Comparison of ENCODE assay signal across 30 mouse cellular contexts in the genomic region with DNA sequence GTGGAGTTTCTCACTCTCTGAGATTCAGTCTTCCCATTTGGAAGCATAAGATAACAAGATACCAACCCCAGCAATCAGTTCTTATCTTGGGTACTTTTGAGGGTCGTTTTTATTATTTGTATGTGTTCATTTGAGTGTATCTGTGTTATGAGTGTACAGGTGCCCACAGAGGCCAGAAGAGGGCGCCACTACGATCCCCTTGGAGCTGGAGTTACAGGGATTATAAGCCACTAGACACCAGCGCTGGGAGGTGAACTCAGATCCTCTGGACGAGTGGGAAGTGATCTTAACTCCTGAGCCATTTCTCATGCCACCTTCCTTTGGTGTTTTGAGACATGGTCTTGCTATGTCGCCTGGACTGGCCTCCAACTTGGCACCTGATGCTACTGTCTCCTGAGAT.
A peak's percentile ranks its signal among the peaks of the same experiment; 100 is the strongest.
DNase-seq lines count a peak whose midpoint lies in the region; ATAC-seq and TF ChIP-seq lines count a peak whose summit lies in the region.
"Had no signal": no experiment of that assay in that cellular context is flagged by ENCODE, and none has a peak within 500 bp of the region (broad histone marks: within the 10 kb centered on the region; RNA-seq: fewer than 3 reads in every experiment).

No protein-coding gene starts in this region.

- no peak for TF ChIP-seq EP300 in stomach, postnatal 0 days (optimal IDR thresholded peaks at IDR 0.05)

- H3K27me3 ChIP-seq in limb, embryonic 11.5 days (ENCODE audit: control insufficient read depth, insufficient read depth, low read length), result no peaks in the 10 kb centered on the region
- H3K27me3 ChIP-seq in limb, embryonic 10.5 days (ENCODE audit: low read depth, poor library complexity, severe bottlenecking), result no peaks in the 10 kb centered on the region
- H3K27me3 ChIP-seq in testis, adult 2 months (ENCODE audit: control insufficient read depth, insufficient read depth, low read length), result no peaks in the 10 kb centered on the region
- H3K27me3 ChIP-seq in stomach, postnatal 0 days (ENCODE audit: control insufficient read depth, insufficient read depth, low read length), result no peaks in the 10 kb centered on the region
- H3K27me3 ChIP-seq: embryonic facial prominence, embryonic 12.5 days; hindbrain, embryonic 15.5 days; limb, embryonic 13.5 days; midbrain, embryonic 12.5 days had no signal

- no peak overlapping the region for H3K9ac ChIP-seq in limb, embryonic 11.5 days (ENCODE audit: low read length)
- H3K9ac ChIP-seq in ES-E14 (ENCODE audit: insufficient read depth, low read depth, low read length, poor library complexity, severe bottlenecking), result no peak overlapping the region
- H3K9ac ChIP-seq in stomach, postnatal 0 days (ENCODE audit: low read length), result no peak overlapping the region
- H3K9ac ChIP-seq: embryonic facial prominence, embryonic 12.5 days; heart, embryonic 13.5 days; hindbrain, embryonic 15.5 days; limb, embryonic 13.5 days; midbrain, embryonic 12.5 days had no signal

- no peak overlapping the region for H3K4me2 ChIP-seq in limb, embryonic 11.5 days (ENCODE audit: low read depth, severe bottlenecking)
- H3K4me2 ChIP-seq in stomach, postnatal 0 days (replicated peaks; ENCODE audit: low read depth), result no peak overlapping the region
- H3K4me2 ChIP-seq: embryonic facial prominence, embryonic 12.5 days; heart, embryonic 13.5 days; hindbrain, embryonic 15.5 days; limb, embryonic 13.5 days; liver, embryonic 11.5 days; midbrain, embryonic 12.5 days had no signal

- TF ChIP-seq POLR2A in testis, adult 2 months (IDR thresholded peaks at IDR 0.05; ENCODE audit: control insufficient read depth, low read depth, low read length), result no peak

- no peak for ATAC-seq in limb, embryonic 11.5 days (ENCODE audit: insufficient number of reproducible peaks, low FRiP score, low TSS enrichment, low read depth)
- ATAC-seq in stomach, postnatal 0 days (ENCODE audit: low FRiP score, low TSS enrichment), result no peak
- ATAC-seq: forebrain, embryonic 14.5 days had no signal

- DNase-seq in limb, embryonic 11.5 days (ENCODE audit: low spot score), result peak; percentile 17
- no peak for DNase-seq in limb, embryonic 10.5 days (ENCODE audit: low spot score)
- DNase-seq in testis, postnatal 14 days (ENCODE audit: low spot score), result no peak
- no peak for DNase-seq in ES-E14 (ENCODE audit: low read depth, low spot score)
- no peak for DNase-seq in stomach, postnatal 0 days (ENCODE audit: low spot score)
- no peak for DNase-seq in gastrocnemius, postnatal 36 days
- DNase-seq: adrenal gland, postnatal 14 days; B cell, adult 2 months; cerebellum, adult 11 months; cerebellum, adult 9-10 months; embryo, embryonic 11 days; gastrocnemius, postnatal 14 days; heart, adult 11 months; heart, postnatal 10 days; kidney, adult 9 months; kidney, postnatal 14 days; layer of hippocampus, adult 9-11 months; lung, adult 18-20 months; lung, postnatal 14 days; retina, postnatal 1 day; right cerebral cortex, postnatal 14 days had no signal

- H3K4me3 ChIP-seq in limb, embryonic 11.5 days (ENCODE audit: low read depth, low read length), result no peak overlapping the region
- H3K4me3 ChIP-seq in limb, embryonic 10.5 days, result no peak overlapping the region
- H3K4me3 ChIP-seq in testis, adult 2 months (ENCODE audit: control insufficient read depth, low read depth, low read length), result no peak overlapping the region
- no peak overlapping the region for H3K4me3 ChIP-seq in ES-E14 (ENCODE audit: insufficient read depth in 1 of 2, low read depth in 1 of 2, low read length in 2 of 2, poor library complexity in 1 of 2, severe bottlenecking in 1 of 2)
- no peak overlapping the region for H3K4me3 ChIP-seq in stomach, postnatal 0 days (ENCODE audit: low read depth, low read length)
- H3K4me3 ChIP-seq: embryonic facial prominence, embryonic 12.5 days; heart, embryonic 13.5 days; hindbrain, embryonic 10.5 days; hindbrain, embryonic 15.5 days; limb, embryonic 13.5 days; midbrain, embryonic 12.5 days had no signal

- no peaks in the 10 kb centered on the region for H3K9me3 ChIP-seq in limb, embryonic 11.5 days (ENCODE audit: control insufficient read depth, low read length)
- H3K9me3 ChIP-seq in limb, embryonic 10.5 days (replicated peaks), result no peaks in the 10 kb centered on the region
- no peaks in the 10 kb centered on the region for H3K9me3 ChIP-seq in ES-E14 (ENCODE audit: control insufficient read depth, insufficient read depth, low read depth, low read length)
- H3K9me3 ChIP-seq in stomach, postnatal 0 days (ENCODE audit: control insufficient read depth, low read length), result no peaks in the 10 kb centered on the region
- H3K9me3 ChIP-seq: embryonic facial prominence, embryonic 12.5 days; heart, embryonic 13.5 days; hindbrain, embryonic 10.5 days; hindbrain, embryonic 15.5 days; limb, embryonic 13.5 days had no signal

- peak; percentile 27; the same call in 1 of the 2 replicates for TF ChIP-seq CTCF in testis, adult 2 months (IDR thresholded peaks at IDR 0.05; ENCODE audit: control insufficient read depth, insufficient read depth, insufficient replicate concordance, low read depth, low read length)
- TF ChIP-seq CTCF in stomach, postnatal 0 days (IDR thresholded peaks at IDR 0.05; ENCODE audit: low read depth), result 0 out of 2 replicates have a peak, but pooled peaks have one; percentile 13

- H3K4me1 ChIP-seq in limb, embryonic 11.5 days (ENCODE audit: control insufficient read depth, insufficient read depth, low read length), result no peaks in the 10 kb centered on the region
- 0 out of 2 replicates have a peak, but pooled peaks cover 3% of the 10 kb centered on the region for H3K4me1 ChIP-seq in limb, embryonic 10.5 days
- H3K4me1 ChIP-seq in testis, adult 2 months (ENCODE audit: control insufficient read depth, insufficient read depth, low read length), result peaks cover 9% of the 10 kb centered on the region
- no peaks in the 10 kb centered on the region for H3K4me1 ChIP-seq in ES-E14 (ENCODE audit: control insufficient read depth in 2 of 2, insufficient read depth in 2 of 2, low read length in 2 of 2, poor library complexity in 1 of 2)
- no peaks in the 10 kb centered on the region for H3K4me1 ChIP-seq in stomach, postnatal 0 days (replicated peaks; ENCODE audit: control insufficient read depth, insufficient read depth)

- in situ Hi-C loops in ES-E14 (cut with MboI; ENCODE audit: low sequenced_read_pairs in 2 of 2, unreplicated experiment in 2 of 2), result loop anchor here in 1 of 2 experiments (10.0 kb wide), 1 partner anchor 107 kb away; no protein-coding TSS in a partner anchor

- 83% methylated on average over 6 of the region's 6 CpGs for WGBS in limb, embryonic 11.5 days
- WGBS in limb, embryonic 10.5 days, result 83% methylated on average over 6 of the region's 6 CpGs
- WGBS in stomach, postnatal 0 days, result 80% methylated on average over 6 of the region's 6 CpGs

- no peaks in the 10 kb centered on the region for H3K36me3 ChIP-seq in limb, embryonic 11.5 days (ENCODE audit: control insufficient read depth, insufficient read depth, low read length)
- H3K36me3 ChIP-seq in limb, embryonic 10.5 days, result no peaks in the 10 kb centered on the region
- no peaks in the 10 kb centered on the region for H3K36me3 ChIP-seq in testis, adult 2 months (ENCODE audit: control insufficient read depth, insufficient read depth, low read length)
- H3K36me3 ChIP-seq in ES-E14 (ENCODE audit: control insufficient read depth, insufficient read depth, low read length, poor library complexity, severe bottlenecking), result no peaks in the 10 kb centered on the region
- no peaks in the 10 kb centered on the region for H3K36me3 ChIP-seq in stomach, postnatal 0 days (ENCODE audit: control insufficient read depth, insufficient read depth, low read length)
- H3K36me3 ChIP-seq: embryonic facial prominence, embryonic 12.5 days; heart, embryonic 13.5 days; hindbrain, embryonic 10.5 days; hindbrain, embryonic 15.5 days; limb, embryonic 13.5 days; midbrain, embryonic 12.5 days had no signal

- no peak overlapping the region for H3K27ac ChIP-seq in limb, embryonic 11.5 days (replicated peaks; ENCODE audit: low read depth, low read length)
- H3K27ac ChIP-seq in limb, embryonic 10.5 days, result no peak overlapping the region
- H3K27ac ChIP-seq in testis, adult 2 months (ENCODE audit: control insufficient read depth, insufficient read depth, low read depth, low read length), result no peak overlapping the region
- no peak overlapping the region for H3K27ac ChIP-seq in ES-E14 (ENCODE audit: insufficient read depth, low read depth, low read length, poor library complexity, severe bottlenecking)
- no peak overlapping the region for H3K27ac ChIP-seq in stomach, postnatal 0 days (replicated peaks)
- H3K27ac ChIP-seq: embryonic facial prominence, embryonic 12.5 days; heart, embryonic 13.5 days; hindbrain, embryonic 10.5 days; hindbrain, embryonic 15.5 days; limb, embryonic 13.5 days; midbrain, embryonic 12.5 days had no signal

- intact Hi-C loops in gastrocnemius, postnatal 36 days (cut with DNase I), result no loop called here

TF ChIP-seq in ES-E14, 5 proteins besides CTCF, POLR2A, EP300 and RAD21:
- TF ChIP-seq ZC3H11A (IDR thresholded peaks at IDR 0.05; ENCODE audit: borderline replicate concordance, low read depth, low read length) (no peak), ZNF384 (IDR thresholded peaks at IDR 0.05; ENCODE audit: low read depth, low read length) (0 out of 2 replicates have a peak, but pooled peaks have one; percentile 30)
